Mouse (Mus musculus): ENCODE measurements around the gene Traf7. TPM values are rescaled to one million over a fixed set of nuclear protein-coding genes. Genes with fewer than 3 reads are reported as not detected.

The Traf7 gene
- polyA plus RNA-seq, 1 experiment from 2014 or later = 80.6 TPM

DNA sequence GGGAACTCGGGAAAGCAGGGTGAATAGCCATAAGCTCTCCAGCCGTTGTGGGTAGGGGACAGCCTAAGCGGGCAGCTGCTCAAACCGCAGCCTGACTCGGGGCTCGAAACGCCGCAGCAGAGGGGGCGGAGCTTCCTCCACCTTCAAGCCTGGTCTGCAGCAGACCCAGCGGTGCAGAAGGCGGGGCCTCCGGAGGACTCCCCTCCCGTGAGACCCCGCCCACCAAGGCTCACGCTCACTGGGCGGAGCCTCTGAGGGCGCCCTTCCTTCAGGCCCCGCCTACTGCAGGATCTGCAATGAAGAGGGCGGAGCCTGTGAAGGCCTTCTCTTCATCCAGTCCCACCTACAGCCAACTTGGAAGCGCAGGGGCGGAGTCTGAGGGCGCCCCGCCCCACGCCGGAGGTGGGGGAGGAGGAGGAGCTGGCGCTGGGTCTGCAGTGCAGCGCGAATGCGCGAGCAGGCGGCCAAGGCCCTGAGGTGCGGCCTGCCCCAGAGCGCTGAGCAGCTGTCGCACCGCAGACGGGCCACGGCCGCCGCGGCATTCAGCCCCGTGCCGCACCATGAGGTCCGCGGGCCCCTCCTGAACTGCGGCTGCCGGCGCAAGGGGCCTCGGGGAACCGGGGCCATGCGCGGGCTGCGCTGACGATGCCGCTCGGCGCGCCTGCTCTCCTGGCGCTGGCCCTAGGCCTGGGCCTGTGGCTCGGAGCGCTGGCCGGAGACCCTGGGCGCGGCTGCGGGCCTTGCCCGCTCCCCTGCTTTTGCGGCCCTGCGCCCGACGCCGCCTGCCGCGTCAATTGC is 22.1 kb upstream of the Traf7 start, which contains the start of gene Pkd1:
Gene Pkd1, plus strand, starts transcription at position 217 of the 798 bp plus-strand sequence.
- Histone ChIP-seq H3K9me3 (replicated peaks; ENCODE audit: control insufficient read depth, low read length) (no peaks in the 10 kb centered on the region), H3K4me2 (ENCODE audit: low read depth, low read length) (peak within 1 kb of the TSS; percentile 75), H3K4me3 (replicated peaks; ENCODE audit: low read length) (peak within 1 kb of the TSS; percentile 84), H3K27me3 (ENCODE audit: control insufficient read depth, insufficient read depth, low read length) (no peaks in the 10 kb centered on the region), H3K4me1 (ENCODE audit: control insufficient read depth, insufficient read depth, low read length) (peaks cover 29% of the 10 kb centered on the region), H3K27ac (ENCODE audit: low read length) (peak within 1 kb of the TSS; percentile 97), H3K9ac (ENCODE audit: low read length) (peak within 1 kb of the TSS; percentile 97), H3K36me3 (ENCODE audit: control insufficient read depth, insufficient read depth, low read length) (no peaks in the 10 kb centered on the region)
- WGBS = under 1% methylated on average over 63 of the region's 72 CpGs
- peak; percentile 97 for ATAC-seq (ENCODE audit: insufficient read depth, low FRiP score)

DNA sequence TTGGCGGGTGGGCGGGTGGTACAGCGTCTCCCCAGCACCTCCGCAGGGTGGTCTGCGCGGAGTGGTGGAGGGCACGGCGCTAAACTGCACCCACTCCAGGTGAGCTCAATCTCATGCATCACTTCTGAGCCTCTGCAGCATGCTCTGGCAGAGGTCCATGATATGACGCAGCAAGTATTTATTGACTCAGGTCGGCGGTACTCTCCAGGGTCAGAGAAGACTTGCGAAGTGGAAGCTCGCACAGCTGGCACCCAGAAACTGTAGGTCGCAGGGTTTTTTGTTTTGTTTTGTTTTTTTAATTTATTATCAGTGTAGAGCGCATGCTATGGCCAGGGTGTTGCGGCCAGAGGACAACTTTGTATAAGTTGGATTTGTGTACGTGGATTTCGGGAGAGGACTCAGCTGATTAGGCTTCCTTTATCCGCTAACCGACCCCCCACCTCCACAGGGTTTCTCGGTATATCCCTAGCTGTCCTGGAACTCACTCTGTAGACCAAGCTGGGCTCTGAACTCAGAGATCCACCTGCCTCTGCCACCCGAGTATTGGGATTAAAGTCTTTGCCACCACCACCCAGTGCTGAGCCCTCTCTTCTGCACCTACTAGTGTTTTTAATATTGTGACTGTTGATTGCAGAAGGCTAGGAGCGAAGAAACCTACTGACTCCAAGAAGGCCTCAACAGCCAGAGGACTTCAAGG is 21.3 kb upstream of the Traf7 start:
- Histone ChIP-seq H3K4me3 (replicated peaks; ENCODE audit: low read length) (peak overlapping the region; percentile 84), H3K36me3 (ENCODE audit: control insufficient read depth, insufficient read depth, low read length) (no peaks in the 10 kb centered on the region), H3K27me3 (ENCODE audit: control insufficient read depth, insufficient read depth, low read length) (no peaks in the 10 kb centered on the region), H3K9ac (ENCODE audit: low read length) (peak overlapping the region; percentile 60), H3K4me2 (ENCODE audit: low read depth, low read length) (peak overlapping the region; percentile 75), H3K27ac (ENCODE audit: low read length) (peak overlapping the region; percentile 73), H3K4me1 (ENCODE audit: control insufficient read depth, insufficient read depth, low read length) (peaks cover 29% of the 10 kb centered on the region), H3K9me3 (replicated peaks; ENCODE audit: control insufficient read depth, low read length) (no peaks in the 10 kb centered on the region)
- ATAC-seq (ENCODE audit: insufficient read depth, low FRiP score) = no peak
- WGBS = 2% methylated on average over 23 of the region's 23 CpGs

DNA sequence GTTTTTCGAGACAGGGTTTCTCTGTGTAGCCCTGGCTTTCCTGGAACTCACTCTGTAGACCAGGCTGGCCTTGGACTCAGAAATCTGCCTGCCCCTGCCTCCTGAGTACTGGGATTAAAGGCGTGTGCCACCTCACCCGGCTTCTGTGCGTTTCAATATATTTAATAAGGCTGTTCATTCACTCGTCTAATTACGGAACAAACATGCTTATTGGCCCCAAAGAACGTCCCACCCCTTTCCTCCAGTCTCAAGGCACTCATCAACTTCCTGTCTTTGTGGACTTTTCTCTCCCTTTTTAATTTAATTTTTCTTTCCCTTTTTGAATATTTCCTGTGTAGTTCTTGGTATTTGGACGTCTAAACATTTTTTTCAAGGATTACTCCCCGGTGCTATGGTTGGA is 20.7 kb upstream of the Traf7 start:
- H3K9ac ChIP-seq (ENCODE audit: low read length) = peak overlapping the region; percentile 60
- peaks cover 29% of the 10 kb centered on the region for H3K4me1 ChIP-seq (ENCODE audit: control insufficient read depth, insufficient read depth, low read length)
- H3K27ac ChIP-seq (ENCODE audit: low read length) = peak overlapping the region; percentile 73; the same call in 1 of the 2 replicates
- peak overlapping the region; percentile 84 for H3K4me3 ChIP-seq (replicated peaks; ENCODE audit: low read length)
- H3K4me2 ChIP-seq (ENCODE audit: low read depth, low read length) = peak overlapping the region; percentile 75
- no peaks in the 10 kb centered on the region for H3K27me3 ChIP-seq (ENCODE audit: control insufficient read depth, insufficient read depth, low read length)
- WGBS = 27% methylated on average over 9 of the region's 9 CpGs
- no peaks in the 10 kb centered on the region for H3K36me3 ChIP-seq (ENCODE audit: control insufficient read depth, insufficient read depth, low read length)
- H3K9me3 ChIP-seq (replicated peaks; ENCODE audit: control insufficient read depth, low read length) = no peaks in the 10 kb centered on the region
- no peak for ATAC-seq (ENCODE audit: insufficient read depth, low FRiP score)

GRCm38 (mm10) chr17:24546234-24546633 is 18.5 kb upstream of the Traf7 start:
- Histone ChIP-seq H3K4me2 (ENCODE audit: low read depth, low read length) (no peak overlapping the region), H3K36me3 (ENCODE audit: control insufficient read depth, insufficient read depth, low read length) (no peaks in the 10 kb centered on the region), H3K4me1 (ENCODE audit: control insufficient read depth, insufficient read depth, low read length) (peaks cover 18% of the 10 kb centered on the region), H3K9ac (ENCODE audit: low read length) (no peak overlapping the region), H3K9me3 (replicated peaks; ENCODE audit: control insufficient read depth, low read length) (no peaks in the 10 kb centered on the region), H3K4me3 (replicated peaks; ENCODE audit: low read length) (no peak overlapping the region), H3K27me3 (ENCODE audit: control insufficient read depth, insufficient read depth, low read length) (no peaks in the 10 kb centered on the region), H3K27ac (ENCODE audit: low read length) (no peak overlapping the region)
- WGBS = 79% methylated on average over 3 of the region's 3 CpGs
- no peak for ATAC-seq (ENCODE audit: insufficient read depth, low FRiP score)

- no peaks in the 10 kb centered on the region for H3K27me3 ChIP-seq (ENCODE audit: control insufficient read depth, insufficient read depth, low read length)
- H3K9ac ChIP-seq (ENCODE audit: low read length) = no peak overlapping the region
- H3K27ac ChIP-seq (ENCODE audit: low read length) = no peak overlapping the region
- H3K9me3 ChIP-seq (replicated peaks; ENCODE audit: control insufficient read depth, low read length) = no peaks in the 10 kb centered on the region
- peaks cover 13% of the 10 kb centered on the region; the same call in 1 of the 2 replicates for H3K4me1 ChIP-seq (ENCODE audit: control insufficient read depth, insufficient read depth, low read length)
- H3K4me3 ChIP-seq (replicated peaks; ENCODE audit: low read length) = no peak overlapping the region
- no peak for ATAC-seq (ENCODE audit: insufficient read depth, low FRiP score)
- H3K4me2 ChIP-seq (ENCODE audit: low read depth, low read length) = no peak overlapping the region
- 90% methylated on average over 2 of the region's 2 CpGs for WGBS
- no peaks in the 10 kb centered on the region for H3K36me3 ChIP-seq (ENCODE audit: control insufficient read depth, insufficient read depth, low read length)
These were observed 17.5 kb upstream of the Traf7 start for GRCm38 (mm10) chr17:24545247-24545646.

DNA sequence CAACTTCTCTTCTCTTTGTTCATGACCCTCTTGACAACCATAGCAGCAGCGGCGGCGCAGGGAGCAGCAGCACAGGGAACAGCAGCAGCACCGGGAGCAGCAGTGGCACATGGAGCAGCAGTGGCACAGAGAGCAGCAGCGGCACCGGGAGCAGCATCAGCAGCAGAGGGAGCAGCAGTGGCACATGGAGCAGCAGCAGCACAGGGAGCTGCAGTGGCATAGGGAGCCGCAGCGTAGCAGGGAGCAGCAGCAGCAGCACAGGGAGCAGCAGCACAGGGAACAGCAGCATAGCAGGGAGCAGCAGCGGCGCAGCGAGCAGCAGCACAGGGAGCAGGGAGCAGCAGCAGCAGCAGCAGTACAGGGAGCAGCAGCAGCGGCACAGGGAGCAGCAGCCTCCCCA is 16.9 kb upstream of the Traf7 start:
- no peak overlapping the region for H3K4me3 ChIP-seq (replicated peaks; ENCODE audit: low read length)
- no peak overlapping the region for H3K4me2 ChIP-seq (ENCODE audit: low read depth, low read length)
- no peaks in the 10 kb centered on the region for H3K9me3 ChIP-seq (replicated peaks; ENCODE audit: control insufficient read depth, low read length)
- H3K4me1 ChIP-seq (ENCODE audit: control insufficient read depth, insufficient read depth, low read length) = peaks cover 13% of the 10 kb centered on the region; the same call in 1 of the 2 replicates
- no peak overlapping the region for H3K27ac ChIP-seq (ENCODE audit: low read length)
- no peaks in the 10 kb centered on the region for H3K36me3 ChIP-seq (ENCODE audit: control insufficient read depth, insufficient read depth, low read length)
- no peak for ATAC-seq (ENCODE audit: insufficient read depth, low FRiP score)
- WGBS = 18% methylated on average over 12 of the region's 12 CpGs
- no peaks in the 10 kb centered on the region for H3K27me3 ChIP-seq (ENCODE audit: control insufficient read depth, insufficient read depth, low read length)
- H3K9ac ChIP-seq (ENCODE audit: low read length) = peak overlapping the region; percentile 43

DNA sequence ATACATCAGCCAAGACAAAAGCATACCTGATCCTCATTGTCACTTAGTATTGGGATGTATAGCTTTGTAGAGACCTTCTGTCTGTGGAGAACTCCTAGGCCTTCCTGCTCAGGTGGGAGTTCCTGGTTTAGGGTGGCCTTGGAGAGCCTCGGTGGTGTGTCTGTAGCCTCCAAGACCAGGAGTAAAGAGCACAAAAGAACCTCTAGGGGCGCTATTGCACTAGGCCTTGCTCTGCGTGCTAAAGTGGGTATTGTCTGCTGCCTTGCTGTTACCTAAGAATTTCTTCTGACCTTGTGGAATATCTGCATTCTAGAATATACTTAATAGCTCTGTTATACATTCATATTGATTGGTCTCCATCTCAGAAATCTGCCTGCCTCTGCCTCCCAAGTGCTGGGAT is 12.6 kb upstream of the Traf7 start:
- Histone ChIP-seq H3K4me3 (replicated peaks; ENCODE audit: low read length) (no peak overlapping the region), H3K36me3 (ENCODE audit: control insufficient read depth, insufficient read depth, low read length) (no peaks in the 10 kb centered on the region), H3K4me2 (ENCODE audit: low read depth, low read length) (no peak overlapping the region), H3K27ac (ENCODE audit: low read length) (no peak overlapping the region), H3K27me3 (ENCODE audit: control insufficient read depth, insufficient read depth, low read length) (no peaks in the 10 kb centered on the region), H3K4me1 (ENCODE audit: control insufficient read depth, insufficient read depth, low read length) (no peaks in the 10 kb centered on the region), H3K9ac (ENCODE audit: low read length) (no peak overlapping the region), H3K9me3 (replicated peaks; ENCODE audit: control insufficient read depth, low read length) (no peaks in the 10 kb centered on the region)
- ATAC-seq (ENCODE audit: insufficient read depth, low FRiP score) = no peak
- 13% methylated on average over 3 of the region's 3 CpGs for WGBS

DNA sequence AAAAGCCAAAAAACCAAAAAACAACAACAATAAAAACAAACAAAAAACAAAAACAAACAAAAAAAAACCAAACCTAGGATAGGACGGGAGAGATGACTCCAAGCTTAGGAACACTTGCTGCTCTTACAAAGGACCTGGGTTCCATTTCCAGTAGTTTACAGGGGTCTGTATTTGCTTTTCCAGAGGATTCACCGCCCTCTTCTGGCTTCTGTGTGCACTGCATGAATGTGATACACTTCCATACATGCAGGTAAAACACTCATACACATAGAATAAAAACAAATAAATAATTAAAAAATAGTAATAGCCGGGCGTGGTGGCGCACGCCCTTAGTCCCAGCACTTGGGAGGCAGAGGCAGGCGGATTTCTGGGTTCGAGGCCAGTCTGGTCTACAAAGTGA is 11.2 kb upstream of the Traf7 start:
- Histone ChIP-seq H3K9ac (ENCODE audit: low read length) (no peak overlapping the region), H3K36me3 (ENCODE audit: control insufficient read depth, insufficient read depth, low read length) (no peaks in the 10 kb centered on the region), H3K27ac (ENCODE audit: low read length) (no peak overlapping the region), H3K27me3 (ENCODE audit: control insufficient read depth, insufficient read depth, low read length) (no peaks in the 10 kb centered on the region), H3K4me3 (replicated peaks; ENCODE audit: low read length) (no peak overlapping the region), H3K9me3 (replicated peaks; ENCODE audit: control insufficient read depth, low read length) (no peaks in the 10 kb centered on the region), H3K4me2 (ENCODE audit: low read depth, low read length) (no peak overlapping the region), H3K4me1 (ENCODE audit: control insufficient read depth, insufficient read depth, low read length) (no peaks in the 10 kb centered on the region; the same call in 1 of the 2 replicates)
- ATAC-seq (ENCODE audit: insufficient read depth, low FRiP score) = 0 out of 2 replicates have a peak, but pooled peaks have one; percentile 32
- WGBS = 65% methylated on average over 8 of the region's 8 CpGs

- no peaks in the 10 kb centered on the region for H3K36me3 ChIP-seq (ENCODE audit: control insufficient read depth, insufficient read depth, low read length)
- H3K4me3 ChIP-seq (replicated peaks; ENCODE audit: low read length) = no peak overlapping the region
- H3K27me3 ChIP-seq (ENCODE audit: control insufficient read depth, insufficient read depth, low read length) = no peaks in the 10 kb centered on the region
- H3K9me3 ChIP-seq (replicated peaks; ENCODE audit: control insufficient read depth, low read length) = no peaks in the 10 kb centered on the region
- whole genome bisulfite sequencing = 37% methylated on average over 3 of the region's 3 CpGs
- no peak for ATAC-seq (ENCODE audit: insufficient read depth, low FRiP score)
- no peak overlapping the region for H3K27ac ChIP-seq (ENCODE audit: low read length)
- H3K4me2 ChIP-seq (ENCODE audit: low read depth, low read length) = no peak overlapping the region
- H3K4me1 ChIP-seq (ENCODE audit: control insufficient read depth, insufficient read depth, low read length) = peaks cover 9% of the 10 kb centered on the region
- H3K9ac ChIP-seq (ENCODE audit: low read length) = no peak overlapping the region
These were observed 9.8 kb upstream of the Traf7 start for GRCm38 (mm10) chr17:24537536-24537935.
